Mouse (Mus musculus): ENCODE data around the gene Muc3. TPM values are rescaled to one million over a fixed set of nuclear protein-coding genes. Genes with fewer than 3 reads are reported as not detected.

Muc3 gene
- polyA plus RNA-seq, 1 experiment = not detected

- no peaks in the 10 kb centered on the region for H3K27me3 ChIP-seq (ENCODE audit: control insufficient read depth, insufficient read depth, insufficient read length)
- no peak for TF ChIP-seq TCF3 (IDR thresholded peaks at IDR 0.05; ENCODE audit: insufficient read length, low read depth)
- TF ChIP-seq E2F4 (IDR thresholded peaks at IDR 0.05; ENCODE audit: insufficient read depth) = no peak
- no peak for TF ChIP-seq MAX (IDR thresholded peaks at IDR 0.05; ENCODE audit: low read depth)
- TF ChIP-seq TCF12 (IDR thresholded peaks at IDR 0.05; ENCODE audit: insufficient read depth, poor library complexity, severe bottlenecking) = no peak
- H3K4me2 ChIP-seq (ENCODE audit: low read depth) = no peak overlapping the region
- no peak overlapping the region for H3ac ChIP-seq (ENCODE audit: control insufficient read depth, insufficient read length)
- no peak overlapping the region for H3K4me3 ChIP-seq
- no peaks in the 10 kb centered on the region for H3K36me3 ChIP-seq (ENCODE audit: control insufficient read depth, insufficient read depth)
- H3K79me2 ChIP-seq (ENCODE audit: control insufficient read depth, insufficient read depth) = no peaks in the 10 kb centered on the region
Measured at GRCm38 (mm10) chr5:137098418-137098817, 50.7 kb downstream of the Muc3 start.

DNA sequence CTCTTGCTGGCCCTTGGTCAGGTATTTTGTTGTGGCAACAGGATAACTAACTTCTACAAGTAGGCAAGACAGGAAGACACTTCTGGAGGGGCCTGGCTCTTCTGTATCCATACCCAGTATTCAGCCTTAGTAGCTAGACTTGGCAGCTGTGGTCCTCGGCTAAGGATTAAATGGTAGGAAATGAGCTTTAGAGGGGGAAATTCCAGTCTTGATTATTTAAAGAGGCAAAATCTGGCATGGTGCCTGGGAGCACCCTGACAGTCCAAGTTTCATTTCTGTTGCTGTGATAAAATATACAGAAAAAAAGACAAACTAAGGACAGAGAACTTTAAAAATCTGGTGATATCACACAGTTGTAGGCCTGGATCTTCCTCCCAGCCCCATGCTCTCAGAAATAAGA is 53.1 kb downstream of the Muc3 start:
- TF ChIP-seq TCF3 (IDR thresholded peaks at IDR 0.05; ENCODE audit: insufficient read length, low read depth) (no peak), MYOG (IDR thresholded peaks at IDR 0.05; ENCODE audit: control insufficient read depth in 1 of 3, insufficient read depth in 1 of 3, insufficient read length in 2 of 3, low read depth in 2 of 3) (no peak), REST (IDR thresholded peaks at IDR 0.05; ENCODE audit: insufficient read depth, insufficient read length) (no peak), SRF (IDR thresholded peaks at IDR 0.05; ENCODE audit: control insufficient read depth, insufficient read length, low read depth) (no peak), MYOD1 (IDR thresholded peaks at IDR 0.05; ENCODE audit: control insufficient read depth in 1 of 3, insufficient read length in 2 of 3, low read depth in 2 of 3) (no peak), MAX (IDR thresholded peaks at IDR 0.05; ENCODE audit: low read depth) (no peak), POLR2A (IDR thresholded peaks at IDR 0.05; ENCODE audit: insufficient read length, low read depth) (no peak), CEBPB (IDR thresholded peaks at IDR 0.05; ENCODE audit: insufficient read depth, poor library complexity, severe bottlenecking) (no peak), POLR2AphosphoS2 (IDR thresholded peaks at IDR 0.05; ENCODE audit: insufficient read length, low read depth) (no peak), TCF12 (IDR thresholded peaks at IDR 0.05; ENCODE audit: insufficient read depth, poor library complexity, severe bottlenecking) (no peak), E2F4 (IDR thresholded peaks at IDR 0.05; ENCODE audit: insufficient read depth) (no peak)
- Histone ChIP-seq H3K79me2 (ENCODE audit: control insufficient read depth, insufficient read depth) (no peaks in the 10 kb centered on the region), H3K27me3 (ENCODE audit: control insufficient read depth, insufficient read depth, insufficient read length) (no peaks in the 10 kb centered on the region), H3K4me2 (ENCODE audit: low read depth) (no peak overlapping the region), H3K36me3 (ENCODE audit: control insufficient read depth, insufficient read depth) (no peaks in the 10 kb centered on the region), H3ac (ENCODE audit: control insufficient read depth, insufficient read length) (no peak overlapping the region), H3K4me3 (no peak overlapping the region)

DNA sequence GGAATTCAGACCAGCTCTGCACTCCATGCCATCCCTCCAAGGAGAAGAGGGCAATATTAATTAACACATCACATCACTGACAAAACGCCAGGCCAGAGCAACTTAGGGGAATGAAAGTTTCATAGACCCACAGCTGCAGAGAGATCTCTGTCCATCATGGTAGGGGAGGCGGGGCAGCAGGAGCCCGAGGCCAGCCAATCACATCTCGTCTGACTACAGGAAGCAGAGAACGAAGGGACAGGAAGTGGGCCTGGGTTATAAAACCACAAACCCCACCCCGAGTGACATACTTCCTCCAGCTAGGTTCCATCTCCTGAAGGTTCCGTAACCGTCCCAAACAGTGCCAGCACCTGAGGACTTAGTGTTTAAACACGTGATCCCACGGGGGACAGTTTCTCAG is 54.0 kb downstream of the Muc3 start:
- no peak for TF ChIP-seq REST (IDR thresholded peaks at IDR 0.05; ENCODE audit: insufficient read depth, insufficient read length)
- no peak for TF ChIP-seq TCF12 (IDR thresholded peaks at IDR 0.05; ENCODE audit: insufficient read depth, poor library complexity, severe bottlenecking)
- TF ChIP-seq SRF (IDR thresholded peaks at IDR 0.05; ENCODE audit: control insufficient read depth, insufficient read length, low read depth) = no peak
- no peak for TF ChIP-seq MYOG (IDR thresholded peaks at IDR 0.05; ENCODE audit: control insufficient read depth in 1 of 3, insufficient read depth in 1 of 3, insufficient read length in 2 of 3, low read depth in 2 of 3)
- TF ChIP-seq POLR2A (IDR thresholded peaks at IDR 0.05; ENCODE audit: insufficient read length, low read depth) = no peak
- TF ChIP-seq MYOD1 (IDR thresholded peaks at IDR 0.05; ENCODE audit: control insufficient read depth in 1 of 3, insufficient read length in 2 of 3, low read depth in 2 of 3) = no peak
- no peaks in the 10 kb centered on the region for H3K79me2 ChIP-seq (ENCODE audit: control insufficient read depth, insufficient read depth)
- H3K36me3 ChIP-seq (ENCODE audit: control insufficient read depth, insufficient read depth) = no peaks in the 10 kb centered on the region
- no peaks in the 10 kb centered on the region for H3K27me3 ChIP-seq (ENCODE audit: control insufficient read depth, insufficient read depth, insufficient read length)
- H3ac ChIP-seq (ENCODE audit: control insufficient read depth, insufficient read length) = no peak overlapping the region
- H3K4me2 ChIP-seq (ENCODE audit: low read depth) = no peak overlapping the region
- H3K4me3 ChIP-seq = no peak overlapping the region

DNA sequence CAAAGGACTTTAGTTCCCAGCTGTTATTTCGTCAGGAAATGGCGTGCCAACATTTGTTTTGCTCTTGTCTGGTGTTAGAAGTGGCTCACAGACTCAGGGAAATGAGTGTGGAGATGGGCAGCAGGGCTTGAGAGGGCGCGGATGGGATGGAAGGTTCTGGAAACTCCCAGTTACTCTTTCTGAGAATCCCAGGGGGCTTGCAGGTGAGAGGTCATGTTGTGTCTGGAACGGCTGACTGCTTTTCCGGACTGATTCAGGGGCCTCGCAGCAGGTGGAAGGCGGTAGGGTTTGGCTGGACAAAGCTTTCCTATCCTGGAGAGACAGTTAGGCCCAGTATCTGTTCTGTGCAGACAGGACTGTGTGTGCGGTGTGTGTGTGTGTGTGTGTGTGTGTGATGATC is 55.4 kb downstream of the Muc3 start:
- Histone ChIP-seq H3K4me3 (no peak overlapping the region), H3K79me2 (ENCODE audit: control insufficient read depth, insufficient read depth) (no peaks in the 10 kb centered on the region), H3ac (ENCODE audit: control insufficient read depth, insufficient read length) (no peak overlapping the region), H3K4me2 (ENCODE audit: low read depth) (no peak overlapping the region), H3K36me3 (ENCODE audit: control insufficient read depth, insufficient read depth) (no peaks in the 10 kb centered on the region), H3K27me3 (ENCODE audit: control insufficient read depth, insufficient read depth, insufficient read length) (no peaks in the 10 kb centered on the region)
- TF ChIP-seq POLR2A (IDR thresholded peaks at IDR 0.05; ENCODE audit: insufficient read length, low read depth) (no peak), POLR2AphosphoS2 (IDR thresholded peaks at IDR 0.05; ENCODE audit: insufficient read length, low read depth) (no peak), USF1 (IDR thresholded peaks at IDR 0.05; ENCODE audit: low read depth) (no peak), SRF (IDR thresholded peaks at IDR 0.05; ENCODE audit: control insufficient read depth, insufficient read length, low read depth) (no peak), MYOD1 (IDR thresholded peaks at IDR 0.05; ENCODE audit: control insufficient read depth in 1 of 3, insufficient read length in 2 of 3, low read depth in 2 of 3) (no peak), CEBPB (IDR thresholded peaks at IDR 0.05; ENCODE audit: insufficient read depth, poor library complexity, severe bottlenecking) (no peak), REST (IDR thresholded peaks at IDR 0.05; ENCODE audit: insufficient read depth, insufficient read length) (no peak), MAX (IDR thresholded peaks at IDR 0.05; ENCODE audit: low read depth) (no peak), TCF12 (IDR thresholded peaks at IDR 0.05; ENCODE audit: insufficient read depth, poor library complexity, severe bottlenecking) (no peak), E2F4 (IDR thresholded peaks at IDR 0.05; ENCODE audit: insufficient read depth) (no peak), MYOG (IDR thresholded peaks at IDR 0.05; ENCODE audit: control insufficient read depth in 1 of 3, insufficient read depth in 1 of 3, insufficient read length in 2 of 3, low read depth in 2 of 3) (no peak), TCF3 (IDR thresholded peaks at IDR 0.05; ENCODE audit: insufficient read length, low read depth) (no peak)

- Histone ChIP-seq H3K4me2 (ENCODE audit: low read depth) (no peak overlapping the region), H3K4me3 (no peak overlapping the region), H3K36me3 (ENCODE audit: control insufficient read depth, insufficient read depth) (no peaks in the 10 kb centered on the region), H3K79me2 (ENCODE audit: control insufficient read depth, insufficient read depth) (no peaks in the 10 kb centered on the region), H3K27me3 (ENCODE audit: control insufficient read depth, insufficient read depth, insufficient read length) (no peaks in the 10 kb centered on the region), H3ac (ENCODE audit: control insufficient read depth, insufficient read length) (no peak overlapping the region)
- no peak for TF ChIP-seq MYOD1 (IDR thresholded peaks at IDR 0.05; ENCODE audit: control insufficient read depth in 1 of 3, insufficient read length in 2 of 3, low read depth in 2 of 3)
- no peak for TF ChIP-seq POLR2AphosphoS2 (IDR thresholded peaks at IDR 0.05; ENCODE audit: insufficient read length, low read depth)
- TF ChIP-seq MYOG (IDR thresholded peaks at IDR 0.05; ENCODE audit: control insufficient read depth in 1 of 3, insufficient read depth in 1 of 3, insufficient read length in 2 of 3, low read depth in 2 of 3) = no peak
- TF ChIP-seq REST (IDR thresholded peaks at IDR 0.05; ENCODE audit: insufficient read depth, insufficient read length) = no peak
- no peak for TF ChIP-seq MAX (IDR thresholded peaks at IDR 0.05; ENCODE audit: low read depth)
- TF ChIP-seq SRF (IDR thresholded peaks at IDR 0.05; ENCODE audit: control insufficient read depth, insufficient read length, low read depth) = no peak
- no peak for TF ChIP-seq POLR2A (IDR thresholded peaks at IDR 0.05; ENCODE audit: insufficient read length, low read depth)
- TF ChIP-seq TCF3 (IDR thresholded peaks at IDR 0.05; ENCODE audit: insufficient read length, low read depth) = no peak
- TF ChIP-seq E2F4 (IDR thresholded peaks at IDR 0.05; ENCODE audit: insufficient read depth) = no peak
- TF ChIP-seq CEBPB (IDR thresholded peaks at IDR 0.05; ENCODE audit: insufficient read depth, poor library complexity, severe bottlenecking) = no peak
- TF ChIP-seq USF1 (IDR thresholded peaks at IDR 0.05; ENCODE audit: low read depth) = no peak
- TF ChIP-seq TCF12 (IDR thresholded peaks at IDR 0.05; ENCODE audit: insufficient read depth, poor library complexity, severe bottlenecking) = no peak
Measured at GRCm38 (mm10) chr5:137091560-137091959, 57.6 kb downstream of the Muc3 start.
